Mouse (Mus musculus) stomach, postnatal 0 days (tissue): ENCODE data around the gene Klrb1b. TPM values are rescaled to one million over a fixed set of nuclear protein-coding genes. Genes with fewer than 3 reads are reported as not detected.
A peak's percentile ranks its signal among the peaks of the same experiment; 100 is the strongest.
"Not testable (repeated sequence)": the region's sequence is repeated elsewhere in the genome, so short reads cannot be mapped to it uniquely, and the experiment has no call there.

Experiments used
- ATAC-seq: fragments of 200-750 bp; cut with Nextera tagmentation; 2 replicates; pipeline ENCODE4 v1.8.0; 2017; ENCODE audit not compliant: low FRiP score, low TSS enrichment
- DNase-seq: peaks from one replicate; pipeline ENCODE4 v3.0.0-alpha.2; 2016; ENCODE audit warnings: low spot score
- H3K27ac ChIP-seq: fragments of 300-500 bp; sonication (generic); replicated peaks from 2 replicates; pipeline ENCODE4 v1.5.1; 2014; ENCODE audit warnings: mild to moderate bottlenecking, control low read depth
- H3K27me3 ChIP-seq: fragments of 300-500 bp; sonication (generic); 2 replicates; pipeline ENCODE4 v1.6.1; 2014; ENCODE audit warnings: low read length; ENCODE audit not compliant: control insufficient read depth, insufficient read depth
- H3K36me3 ChIP-seq: fragments of 300-500 bp; sonication (generic); 2 replicates; pipeline ENCODE4 v1.6.1; 2014; ENCODE audit warnings: low read length, mixed read lengths; ENCODE audit not compliant: control insufficient read depth, insufficient read depth
- H3K4me1 ChIP-seq: fragments of 300-500 bp; sonication (generic); replicated peaks from 2 replicates; pipeline ENCODE4 v1.6.1; 2014; ENCODE audit warnings: antibody characterized with exemption; ENCODE audit not compliant: control insufficient read depth, insufficient read depth
- H3K4me2 ChIP-seq: fragments of 300-500 bp; sonication (generic); replicated peaks from 2 replicates; pipeline ENCODE4 v1.6.1; 2014; ENCODE audit warnings: low read depth, mild to moderate bottlenecking, control low read depth, moderate library complexity
- H3K4me3 ChIP-seq: fragments of 300-500 bp; sonication (generic); 2 replicates; pipeline ENCODE4 v1.5.1; 2014; ENCODE audit warnings: low read depth, low read length, control low read depth
- H3K9ac ChIP-seq: fragments of 300-500 bp; sonication (generic); 2 replicates; pipeline ENCODE4 v1.6.1; 2014; ENCODE audit warnings: mild to moderate bottlenecking, low read length, control low read depth, mixed read lengths
- H3K9me3 ChIP-seq: fragments of 300-500 bp; sonication (generic); 2 replicates; pipeline ENCODE4 v1.6.1; 2016; ENCODE audit warnings: low read length; ENCODE audit not compliant: control insufficient read depth
- CTCF ChIP-seq: IDR thresholded peaks from 2 replicates; pipeline ENCODE4 v1.5.1; 2016; ENCODE audit warnings: antibody characterized with exemption, low read depth, mild to moderate bottlenecking, moderate library complexity
- EP300 ChIP-seq: optimal IDR thresholded peaks from 2 replicates; pipeline ENCODE3; 2016; ENCODE audit warnings: antibody characterized with exemption
- WGBS: fragments of 180-500 bp; shearing (Covaris S2); extraction: QIAGEN DNeasy Blood & Tissue Kit; methylation state at CpG from one replicate; pipeline ENCODE4 v1.1.7; 2014; 5-methylcytosine and 5-hydroxymethylcytosine counted together
- polyA plus RNA-seq: library from polyadenylated mRNA; unstranded; fragments of >200 nt; fragmentation: Nextera tagmentation; extraction: Ambion mirVana; gene quantifications from 2 replicates; pipeline ENCODE4 v1.2.1, GENCODE M21; 2015

Gene Klrb1b
- polyA plus RNA-seq, 1 experiment from 2014 or later, result 0.19 TPM

DNA sequence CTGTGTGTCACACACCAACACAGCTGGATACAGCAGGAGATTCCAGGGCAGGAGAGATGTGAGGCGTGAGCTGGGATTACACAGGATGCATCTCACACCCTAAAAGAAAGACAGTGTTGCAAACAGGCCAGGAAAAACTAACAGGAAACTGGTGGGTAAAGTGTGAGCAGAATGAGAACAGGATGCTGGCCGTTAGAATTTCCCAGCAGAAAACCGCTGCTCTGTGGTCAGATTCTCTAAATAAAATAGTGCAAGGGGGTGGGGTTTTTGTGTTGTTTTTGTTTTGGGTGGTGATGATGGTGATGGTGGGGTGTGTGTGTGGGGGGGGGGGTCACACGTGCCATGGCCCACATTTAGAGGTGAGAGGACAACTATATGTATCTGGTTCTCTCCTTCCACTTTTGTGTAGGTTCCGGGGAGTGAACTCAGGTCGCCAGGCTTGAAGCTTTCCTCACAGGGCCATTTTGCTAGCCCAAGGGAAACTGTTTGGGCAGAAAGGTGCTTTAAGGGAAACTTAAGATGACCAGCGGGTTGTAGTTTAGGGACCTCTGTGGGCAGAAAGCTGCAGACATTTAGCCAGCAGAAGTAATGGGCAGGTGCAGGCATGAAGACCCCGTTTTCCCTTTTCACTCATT lies 29.7 kb downstream of the Klrb1b start:
- no peak overlapping the region for H3K9ac ChIP-seq
- no peaks in the 10 kb centered on the region for H3K4me1 ChIP-seq
- H3K36me3 ChIP-seq, result no peaks in the 10 kb centered on the region
- no peak overlapping the region for H3K4me3 ChIP-seq
- H3K27ac ChIP-seq, result no peak overlapping the region
- DNase-seq (no peak), ATAC-seq (no peak)
- H3K9me3 ChIP-seq, result no peaks in the 10 kb centered on the region
- H3K4me2 ChIP-seq, result no peak overlapping the region
- TF ChIP-seq CTCF (no peak), EP300 (no peak)
- WGBS, result 71% methylated on average over 8 of the region's 8 CpGs
- no peaks in the 10 kb centered on the region for H3K27me3 ChIP-seq

DNA sequence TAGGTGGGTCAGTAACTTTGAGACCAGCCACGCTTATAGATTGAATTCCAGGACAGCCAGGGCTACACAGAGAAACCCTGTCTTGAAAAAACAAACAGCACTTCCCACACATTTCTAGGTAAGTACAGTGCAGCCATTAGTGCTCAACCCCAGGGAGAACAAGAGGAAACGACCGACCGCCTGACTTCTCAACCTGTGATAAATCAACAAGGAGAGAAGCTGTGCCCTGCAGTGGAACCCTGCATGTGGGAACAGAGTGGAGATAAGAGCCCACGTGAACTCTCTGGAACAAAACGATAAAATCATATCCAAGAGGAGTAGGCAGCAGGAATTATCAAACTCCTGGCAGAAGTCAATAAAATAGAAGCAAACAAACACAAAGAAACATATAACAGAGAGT lies 32.4 kb downstream of the Klrb1b start:
- Histone ChIP-seq H3K9ac (no peak overlapping the region), H3K4me1 (no peaks in the 10 kb centered on the region), H3K27ac (no peak overlapping the region), H3K9me3 (no peaks in the 10 kb centered on the region), H3K4me2 (no peak overlapping the region), H3K36me3 (no peaks in the 10 kb centered on the region), H3K4me3 (no peak overlapping the region), H3K27me3 (no peaks in the 10 kb centered on the region)
- TF ChIP-seq EP300 (no peak), CTCF (no peak)
- 29% methylated on average over 6 of the region's 6 CpGs for WGBS
- ATAC-seq (peak; percentile 54; the same call in 1 of the 2 replicates), DNase-seq (peak; percentile 44)

DNA sequence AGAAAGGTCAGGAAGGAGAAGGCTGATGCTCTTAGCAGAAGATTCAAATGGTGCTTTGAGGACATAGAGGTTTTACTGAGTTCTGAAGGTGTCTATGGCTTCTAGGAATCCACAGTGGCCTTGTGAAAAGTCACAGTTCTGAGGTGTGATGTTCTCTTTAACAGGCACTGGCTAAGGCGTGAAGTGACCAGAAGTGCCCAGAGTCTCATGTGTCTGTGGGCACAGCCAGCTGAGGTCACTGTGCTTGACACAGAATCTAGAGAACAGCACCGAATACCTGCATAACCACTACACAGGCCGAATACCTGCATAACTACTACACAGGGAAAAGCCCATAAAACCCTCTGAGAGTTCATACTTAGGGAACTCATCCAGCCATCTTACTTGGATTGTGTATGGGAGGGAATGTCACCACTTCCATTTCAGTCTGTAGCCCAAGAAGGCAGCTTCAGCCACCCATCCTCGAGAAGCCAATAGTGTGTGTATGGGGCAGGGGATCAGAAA lies 35.6 kb downstream of the Klrb1b start:
- not testable (repeated sequence) for H3K4me3 ChIP-seq, ATAC-seq
- 80% methylated on average over 4 of the region's 4 CpGs for WGBS

DNA sequence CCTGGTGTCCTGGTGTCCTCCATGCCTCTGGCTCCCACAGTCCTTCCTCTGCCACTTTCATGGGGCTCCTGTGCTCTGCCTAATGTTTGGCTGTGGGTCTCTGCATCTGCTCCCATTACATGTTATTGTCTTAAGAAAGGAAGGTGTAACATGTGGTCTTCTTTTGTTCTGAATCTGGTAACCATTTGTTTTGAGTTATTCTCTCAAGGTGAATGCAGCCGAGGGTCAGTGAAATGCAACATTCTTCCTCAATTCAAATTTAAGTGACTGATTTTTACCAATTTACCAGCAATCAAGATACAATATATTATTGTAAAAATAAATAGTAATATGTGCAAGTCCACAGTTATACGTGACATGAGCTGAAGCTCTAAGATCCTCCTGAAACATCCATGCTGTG lies 37.0 kb downstream of the Klrb1b start, which contains the start of gene Klrb1c:
TSS of gene Klrb1c (minus strand) at position 101 of the 400 bp plus-strand sequence.
- TF ChIP-seq CTCF, result no peak
- no peak for TF ChIP-seq EP300
- Histone ChIP-seq H3K9ac (no peak within 1 kb of the TSS), H3K27me3 (no peaks in the 10 kb centered on the region), H3K9me3 (no peaks in the 10 kb centered on the region), H3K4me1 (no peaks in the 10 kb centered on the region), H3K4me3 (no peak within 1 kb of the TSS), H3K27ac (no peak within 1 kb of the TSS), H3K4me2 (no peak within 1 kb of the TSS), H3K36me3 (no peaks in the 10 kb centered on the region)
- ATAC-seq (no peak), DNase-seq (no peak)
- WGBS, result 93% methylated on average over 2 of the region's 2 CpGs

More for the DNA sequence above, 35.6 kb downstream of the Klrb1b start:
- H3K27me3 ChIP-seq, H3K27ac ChIP-seq, H3K4me2 ChIP-seq, DNase-seq, H3K4me1 ChIP-seq, H3K36me3 ChIP-seq, H3K9me3 ChIP-seq, H3K9ac ChIP-seq: not testable (repeated sequence)

DNA sequence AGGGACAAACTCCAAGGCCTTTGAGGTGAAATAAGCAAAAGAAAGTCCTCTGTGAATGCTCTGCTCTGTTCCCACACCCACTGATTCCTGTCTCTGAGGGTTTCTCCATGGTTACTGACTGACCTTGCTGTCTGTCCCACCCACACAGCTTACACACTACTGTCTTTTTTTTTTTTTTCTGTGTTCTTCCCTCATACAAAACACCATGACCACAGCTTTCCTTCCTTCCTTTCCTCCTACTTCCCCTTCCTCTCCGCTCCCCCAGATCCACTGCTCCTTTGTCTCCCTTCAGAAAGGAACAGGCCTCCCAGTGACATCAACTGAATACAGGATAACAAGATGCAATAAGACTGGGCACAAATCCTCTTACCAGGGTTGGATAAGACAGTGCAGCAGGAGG lies 37.6 kb downstream of the Klrb1b start:
- H3K4me2 ChIP-seq, result no peak overlapping the region
- no peaks in the 10 kb centered on the region for H3K27me3 ChIP-seq
- H3K9ac ChIP-seq, result no peak overlapping the region
- 85% methylated on average over 1 of the region's 1 CpGs for WGBS
- DNase-seq, result no peak
- no peaks in the 10 kb centered on the region for H3K36me3 ChIP-seq
- no peak overlapping the region for H3K4me3 ChIP-seq
- TF ChIP-seq CTCF (no peak), EP300 (no peak)
- no peak for ATAC-seq
- no peak overlapping the region for H3K27ac ChIP-seq
- no peaks in the 10 kb centered on the region for H3K4me1 ChIP-seq
- no peaks in the 10 kb centered on the region for H3K9me3 ChIP-seq

DNA sequence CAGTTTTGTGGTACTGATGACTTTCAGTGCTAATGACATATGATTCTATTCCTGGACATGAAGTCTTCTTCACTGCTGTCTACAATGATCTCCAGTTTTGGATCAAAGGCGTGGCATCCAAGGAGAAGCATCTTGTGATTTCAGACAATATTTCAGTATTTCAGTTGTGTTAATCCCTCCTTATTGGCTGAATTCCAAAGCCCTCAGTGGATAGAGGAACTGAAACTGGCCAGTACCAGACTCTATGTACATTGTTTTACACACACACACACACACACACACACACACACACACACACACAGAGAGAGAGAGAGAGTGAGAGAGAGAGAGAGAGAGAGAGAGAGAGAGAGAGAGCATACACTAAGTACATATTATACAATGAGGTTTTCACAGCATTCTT lies 39.7 kb downstream of the Klrb1b start:
- not testable (repeated sequence) for H3K9ac ChIP-seq, H3K4me2 ChIP-seq, H3K27me3 ChIP-seq, DNase-seq, H3K27ac ChIP-seq, H3K9me3 ChIP-seq, H3K4me3 ChIP-seq, H3K4me1 ChIP-seq, H3K36me3 ChIP-seq, ATAC-seq
- WGBS, result 89% methylated on average over 1 of the region's 1 CpGs
